Mouse (Mus musculus): ENCODE results near the gene Cops6. TPM values are rescaled to one million over a fixed set of nuclear protein-coding genes. Genes with fewer than 3 reads are reported as not detected.

Gene Cops6
- polyA plus RNA-seq, 1 experiment from 2014 or later, result 308 TPM

DNA sequence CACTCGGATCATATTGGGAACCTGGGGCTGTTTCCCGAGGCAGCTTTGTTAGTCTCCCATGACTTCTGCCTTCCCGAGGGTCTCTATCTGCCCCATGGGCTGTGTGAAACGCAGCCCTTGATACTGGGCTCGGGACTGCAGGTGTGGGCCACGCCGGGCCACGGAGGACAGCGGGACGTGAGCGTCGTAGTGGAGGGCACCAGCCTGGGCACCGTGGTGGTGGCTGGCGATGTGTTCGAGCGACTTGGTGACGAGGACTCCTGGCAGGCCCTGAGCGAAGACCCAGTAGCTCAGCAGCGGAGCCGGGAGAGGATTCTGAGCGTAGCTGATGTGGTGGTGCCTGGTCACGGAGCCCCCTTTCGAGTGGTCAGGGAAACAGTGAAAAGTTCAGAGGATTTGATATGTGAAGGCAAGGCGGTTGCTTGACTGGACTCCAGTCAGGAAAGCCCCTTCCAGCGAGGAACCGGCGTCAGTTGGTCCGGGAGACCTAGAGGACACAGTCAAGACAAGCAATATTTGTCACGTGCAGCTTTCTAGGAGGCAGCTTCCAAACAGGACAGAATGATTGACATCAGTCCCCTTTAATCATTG lies 34.0 kb downstream of the Cops6 start:
- Histone ChIP-seq H3K36me3 (ENCODE audit: poor library complexity, severe bottlenecking) (peaks cover 32% of the 10 kb centered on the region), H3K9me3 (replicated peaks) (no peaks in the 10 kb centered on the region), H3K4me3 (peak overlapping the region; percentile 77), H3K9ac (peak overlapping the region; percentile 91), H3K27me3 (no peaks in the 10 kb centered on the region), H3K4me1 (peaks cover 16% of the 10 kb centered on the region), H3K4me2 (peak overlapping the region; percentile 96), H3K27ac (peak overlapping the region; percentile 81)
- 2% methylated on average over 29 of the region's 29 CpGs for WGBS
- ATAC-seq, result peak; percentile 72

DNA sequence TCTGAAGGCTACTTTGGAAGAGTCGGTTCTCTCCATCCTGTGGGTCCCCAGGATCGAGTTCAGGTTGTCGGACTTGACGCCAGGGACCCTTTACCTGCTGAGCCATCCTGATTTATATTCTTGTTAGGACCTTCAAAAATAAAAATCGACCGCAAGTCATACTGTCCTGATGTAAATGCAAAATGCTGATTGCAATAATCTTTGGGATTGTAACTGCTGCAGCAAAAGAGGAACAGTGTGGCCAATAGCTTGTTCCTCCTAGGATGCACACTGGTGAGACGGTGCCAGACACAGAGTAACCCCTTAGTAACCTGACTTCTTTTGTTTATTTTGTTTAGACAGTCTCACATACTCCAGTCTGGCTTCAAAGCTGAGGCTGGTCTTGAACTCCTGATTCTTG lies 34.6 kb downstream of the Cops6 start:
- Histone ChIP-seq H3K9ac (peak overlapping the region; percentile 91; the same call in 1 of the 2 replicates), H3K36me3 (ENCODE audit: poor library complexity, severe bottlenecking) (peaks cover 28% of the 10 kb centered on the region), H3K27me3 (no peaks in the 10 kb centered on the region), H3K9me3 (replicated peaks) (no peaks in the 10 kb centered on the region), H3K4me1 (peaks cover 16% of the 10 kb centered on the region), H3K4me2 (peak overlapping the region; percentile 96), H3K4me3 (peak overlapping the region; percentile 77), H3K27ac (peak overlapping the region; percentile 81; the same call in 1 of the 2 replicates)
- ATAC-seq, result no peak
- 80% methylated on average over 7 of the region's 7 CpGs for WGBS

DNA sequence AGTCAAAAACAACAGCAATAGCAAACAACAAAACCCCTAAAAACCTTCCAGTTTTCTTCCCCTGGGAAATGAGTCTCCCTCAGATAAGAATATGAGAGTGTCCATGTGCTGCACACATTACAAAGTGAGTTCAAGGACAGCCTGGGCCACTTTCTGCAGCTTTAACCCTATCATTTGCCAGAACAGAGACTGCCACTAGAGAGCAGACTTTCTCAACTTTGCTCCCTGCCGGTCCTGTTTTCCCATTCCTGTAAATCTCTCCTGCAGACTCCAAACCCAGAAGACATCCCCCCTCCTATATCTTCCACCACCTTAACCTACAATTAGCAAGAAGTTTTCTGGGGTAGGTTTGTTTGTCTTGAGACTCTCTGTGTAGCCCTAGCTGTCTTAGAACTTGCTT lies 38.7 kb downstream of the Cops6 start:
- 10% methylated on average over 1 of the region's 1 CpGs for WGBS
- Histone ChIP-seq H3K4me1 (peaks cover 10% of the 10 kb centered on the region), H3K27ac (no peak overlapping the region), H3K9ac (no peak overlapping the region), H3K36me3 (ENCODE audit: poor library complexity, severe bottlenecking) (no peaks in the 10 kb centered on the region), H3K4me2 (no peak overlapping the region), H3K9me3 (replicated peaks) (peaks cover 3% of the 10 kb centered on the region; the same call in 1 of the 2 replicates), H3K27me3 (no peaks in the 10 kb centered on the region), H3K4me3 (no peak overlapping the region)
- no peak for ATAC-seq

DNA sequence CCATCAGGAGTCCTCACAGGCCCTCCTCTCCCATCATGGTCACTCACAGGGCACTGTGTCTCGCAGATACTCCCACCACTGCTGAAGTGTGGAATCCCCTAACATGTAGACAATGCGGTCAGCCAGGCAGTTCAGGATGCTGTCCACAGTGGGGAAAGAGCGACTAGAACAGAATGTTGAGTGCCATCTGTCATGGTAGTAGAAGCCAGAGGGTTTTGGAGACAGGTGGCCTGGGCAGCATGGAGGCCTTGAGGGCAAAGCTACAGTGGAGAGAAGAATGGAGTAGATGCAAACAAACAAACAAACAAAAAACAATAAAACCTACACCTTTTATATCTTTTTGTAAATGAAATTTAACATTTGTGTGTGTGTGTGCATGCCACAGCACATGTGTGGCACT lies 41.2 kb downstream of the Cops6 start:
- Histone ChIP-seq H3K36me3 (ENCODE audit: poor library complexity, severe bottlenecking) (no peaks in the 10 kb centered on the region), H3K4me2 (no peak overlapping the region), H3K9me3 (replicated peaks) (peaks cover 9% of the 10 kb centered on the region; the same call in 1 of the 2 replicates), H3K9ac (no peak overlapping the region), H3K27me3 (no peaks in the 10 kb centered on the region), H3K4me3 (no peak overlapping the region), H3K27ac (no peak overlapping the region), H3K4me1 (no peaks in the 10 kb centered on the region)
- WGBS, result 83% methylated on average over 3 of the region's 3 CpGs
- no peak for ATAC-seq

DNA sequence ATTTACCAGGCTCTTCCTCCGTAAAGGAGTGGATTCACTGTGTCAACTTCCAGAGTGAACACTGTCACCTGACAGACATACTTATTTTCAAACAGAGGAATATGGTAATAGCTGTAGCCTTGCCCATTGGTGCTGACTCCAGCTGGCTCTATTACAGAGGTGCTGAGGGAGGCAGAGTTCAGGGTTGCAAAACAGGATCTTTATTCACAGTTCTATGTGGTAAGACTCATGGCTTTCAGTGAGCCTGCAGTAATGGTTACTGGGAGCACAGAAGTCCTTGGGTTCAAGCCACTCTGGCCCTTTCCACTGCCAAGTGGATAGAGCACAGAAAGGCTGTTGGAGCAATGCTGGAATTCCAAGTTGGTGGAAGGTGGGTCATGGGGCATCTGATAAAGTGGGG lies 46.4 kb downstream of the Cops6 start:
- no peaks in the 10 kb centered on the region for H3K4me1 ChIP-seq
- no peak for ATAC-seq
- H3K9ac ChIP-seq, result no peak overlapping the region
- no peak overlapping the region for H3K4me3 ChIP-seq
- no peaks in the 10 kb centered on the region for H3K36me3 ChIP-seq (ENCODE audit: poor library complexity, severe bottlenecking)
- H3K9me3 ChIP-seq (replicated peaks), result peaks cover 9% of the 10 kb centered on the region; the same call in 1 of the 2 replicates
- H3K27ac ChIP-seq, result no peak overlapping the region
- H3K4me2 ChIP-seq, result no peak overlapping the region
- no peaks in the 10 kb centered on the region for H3K27me3 ChIP-seq
- 81% methylated on average over 1 of the region's 1 CpGs for WGBS

DNA sequence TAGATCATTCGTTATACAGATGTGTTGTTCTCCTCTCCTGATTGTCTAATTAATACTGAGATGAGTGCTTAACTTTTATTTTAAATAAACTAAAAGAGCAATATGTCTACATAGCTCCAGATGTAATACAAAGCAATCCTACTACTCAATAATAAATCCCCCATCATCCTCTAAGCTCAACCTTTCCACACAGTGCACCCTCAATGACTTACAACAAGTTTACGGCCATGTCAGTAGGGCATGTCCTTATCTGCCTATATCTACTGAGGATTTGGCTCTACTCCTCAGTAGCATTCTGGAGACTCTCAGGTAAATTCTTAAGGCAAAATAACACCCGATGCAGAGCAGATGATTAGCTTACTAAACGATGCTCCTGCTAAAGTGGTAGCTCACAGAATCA lies 47.0 kb downstream of the Cops6 start:
- peaks cover 9% of the 10 kb centered on the region; the same call in 1 of the 2 replicates for H3K9me3 ChIP-seq (replicated peaks)
- no peaks in the 10 kb centered on the region for H3K4me1 ChIP-seq
- no peak overlapping the region for H3K27ac ChIP-seq
- no peaks in the 10 kb centered on the region for H3K36me3 ChIP-seq (ENCODE audit: poor library complexity, severe bottlenecking)
- no peak overlapping the region for H3K9ac ChIP-seq
- no peaks in the 10 kb centered on the region for H3K27me3 ChIP-seq
- no peak for ATAC-seq
- no peak overlapping the region for H3K4me3 ChIP-seq
- 89% methylated on average over 4 of the region's 4 CpGs for WGBS
- H3K4me2 ChIP-seq, result no peak overlapping the region

MicroRNA genes within 50 kb of the gene (microRNA counts, 519-probe panel; counts per million panel counts)
- microRNA mmu-miR-106b (5,488 counts per million, percentile 94 among the panel's probes with 10 or more counts), microRNA mmu-miR-25 (6,496 counts per million, percentile 98 among the panel's probes with 10 or more counts), microRNA mmu-miR-93 (5,507 counts per million, percentile 94 among the panel's probes with 10 or more counts)

Small RNA genes within 50 kb of the gene (microRNA-seq; reads per million reads assigned to microRNA genes)
- gene Mir106b (15,644 reads per million, percentile 96 among the genes with 10 or more reads in this experiment), gene Mir25 (769 reads per million, percentile 76 among the genes with 10 or more reads in this experiment), gene Mir93 (25,373 reads per million, percentile 98 among the genes with 10 or more reads in this experiment)

Other genes starting within 250 kb of the Cops6 start
- gene Cyp3a13, start 239.5 kb upstream of the Cops6 start, polyA plus RNA-seq (2015; fragmentation: Nextera tagmentation; extraction: Ambion mirVana), result not detected in 2 replicates
- 0.04 TPM in 1 of 2 replicates, not detected in the other for gene Gjc3, start 198.0 kb upstream of the Cops6 start, polyA plus RNA-seq (2015; fragmentation: Nextera tagmentation; extraction: Ambion mirVana)
- gene Azgp1, start 179.6 kb upstream of the Cops6 start, polyA plus RNA-seq (2015; fragmentation: Nextera tagmentation; extraction: Ambion mirVana), result not detected in 2 replicates
- not detected in 2 replicates for gene Smok3a, start 139.8 kb upstream of the Cops6 start, polyA plus RNA-seq (2015; fragmentation: Nextera tagmentation; extraction: Ambion mirVana)
- not detected in 2 replicates for gene Smok3b, start 139.6 kb upstream of the Cops6 start, polyA plus RNA-seq (2015; fragmentation: Nextera tagmentation; extraction: Ambion mirVana)
- not detected in 2 replicates for gene Smok3c, start 107.9 kb upstream of the Cops6 start, polyA plus RNA-seq (2015; fragmentation: Nextera tagmentation; extraction: Ambion mirVana)
- gene Zkscan1, start 76.0 kb upstream of the Cops6 start, polyA plus RNA-seq (2015; fragmentation: Nextera tagmentation; extraction: Ambion mirVana), result 24.7 and 27.5 TPM in 2 replicates
- gene Zscan21, start 44.2 kb upstream of the Cops6 start, polyA plus RNA-seq (2015; fragmentation: Nextera tagmentation; extraction: Ambion mirVana), result 111 and 123 TPM in 2 replicates
- gene Zfp113, start 5.3 kb upstream of the Cops6 start, polyA plus RNA-seq (2015; fragmentation: Nextera tagmentation; extraction: Ambion mirVana), result 46.1 and 49.5 TPM in 2 replicates
- gene Ap4m1, start 10.9 kb downstream of the Cops6 start, polyA plus RNA-seq (2015; fragmentation: Nextera tagmentation; extraction: Ambion mirVana), result 29.2 and 29.7 TPM in 2 replicates
- 258 and 276 TPM in 2 replicates for gene Mcm7, start 11.4 kb downstream of the Cops6 start, polyA plus RNA-seq (2015; fragmentation: Nextera tagmentation; extraction: Ambion mirVana)
- gene Taf6, start 26.4 kb downstream of the Cops6 start, polyA plus RNA-seq (2015; fragmentation: Nextera tagmentation; extraction: Ambion mirVana), result 115 and 121 TPM in 2 replicates
- 48.1 and 48.2 TPM in 2 replicates for gene Cnpy4, start 26.4 kb downstream of the Cops6 start, polyA plus RNA-seq (2015; fragmentation: Nextera tagmentation; extraction: Ambion mirVana)
- 10.8 and 12.2 TPM in 2 replicates for gene Mblac1, start 33.2 kb downstream of the Cops6 start, polyA plus RNA-seq (2015; fragmentation: Nextera tagmentation; extraction: Ambion mirVana)
- not detected in 2 replicates for gene Nxpe5, start 64.8 kb downstream of the Cops6 start, polyA plus RNA-seq (2015; fragmentation: Nextera tagmentation; extraction: Ambion mirVana)
- 67.4 TPM in 2 replicates for gene Lamtor4, start 94.4 kb downstream of the Cops6 start, polyA plus RNA-seq (2015; fragmentation: Nextera tagmentation; extraction: Ambion mirVana)
- 9.1 and 10.0 TPM in 2 replicates for gene BC037034, start 103.0 kb downstream of the Cops6 start, polyA plus RNA-seq (2015; fragmentation: Nextera tagmentation; extraction: Ambion mirVana)
- gene Gal3st4, start 111.8 kb downstream of the Cops6 start, polyA plus RNA-seq (2015; fragmentation: Nextera tagmentation; extraction: Ambion mirVana), result 1.6 and 2.8 TPM in 2 replicates
- 0.09 and 0.18 TPM in 2 replicates for gene Gm43720, start 118.9 kb downstream of the Cops6 start, polyA plus RNA-seq (2015; fragmentation: Nextera tagmentation; extraction: Ambion mirVana)
- 137 and 160 TPM in 2 replicates for gene Gpc2, start 118.9 kb downstream of the Cops6 start, polyA plus RNA-seq (2015; fragmentation: Nextera tagmentation; extraction: Ambion mirVana)
- gene Stag3, start 119.2 kb downstream of the Cops6 start, polyA plus RNA-seq (2015; fragmentation: Nextera tagmentation; extraction: Ambion mirVana), result 2.4 and 2.9 TPM in 2 replicates
- gene Pvrig, start 180.9 kb downstream of the Cops6 start, polyA plus RNA-seq (2015; fragmentation: Nextera tagmentation; extraction: Ambion mirVana), result not detected in 2 replicates

Measured in forebrain, embryonic 13.5 days (tissue).